Mouse (Mus musculus) hindbrain, embryonic 15.5 days (tissue): ENCODE results near the gene Arhgap24. TPM values are rescaled to one million over a fixed set of nuclear protein-coding genes. Genes with fewer than 3 reads are reported as not detected.
A peak's percentile ranks its signal among the peaks of the same experiment; 100 is the strongest.

Experiments used
- ATAC-seq: fragments of 200-750 bp; cut with Nextera tagmentation; 2 replicates; pipeline ENCODE4 v1.8.0; 2017; ENCODE audit warnings: low read depth, moderate number of reproducible peaks, moderate TSS enrichment; ENCODE audit not compliant: low FRiP score
- H3K27ac ChIP-seq: fragments of 300-500 bp; sonication (generic); replicated peaks from 2 replicates; pipeline ENCODE4 v1.5.1; 2015; ENCODE audit warnings: mild to moderate bottlenecking, inconsistent platforms
- H3K27me3 ChIP-seq: fragments of 300-500 bp; sonication (generic); 2 replicates; pipeline ENCODE4 v1.6.1; 2015; ENCODE audit warnings: control low read depth, inconsistent platforms
- H3K36me3 ChIP-seq: fragments of 300-500 bp; sonication (generic); 2 replicates; pipeline ENCODE4 v1.6.1; 2015; ENCODE audit warnings: control low read depth, inconsistent platforms
- H3K4me1 ChIP-seq: fragments of 300-500 bp; sonication (generic); replicated peaks from 2 replicates; pipeline ENCODE4 v1.6.1; 2015; ENCODE audit warnings: control low read depth, inconsistent platforms
- H3K4me2 ChIP-seq: fragments of 300-500 bp; sonication (generic); 2 replicates; pipeline ENCODE4 v1.6.1; 2015; ENCODE audit warnings: moderate library complexity, mild to moderate bottlenecking, inconsistent platforms
- H3K4me3 ChIP-seq: fragments of 300-500 bp; sonication (generic); 2 replicates; pipeline ENCODE4 v1.5.1; 2015; ENCODE audit warnings: mild to moderate bottlenecking, inconsistent platforms
- H3K9ac ChIP-seq: fragments of 300-500 bp; sonication (generic); 2 replicates; pipeline ENCODE4 v1.6.1; 2015; ENCODE audit warnings: inconsistent platforms
- H3K9me3 ChIP-seq: fragments of 300-500 bp; sonication (generic); 2 replicates; pipeline ENCODE4 v1.6.1; 2016; ENCODE audit warnings: control low read depth, inconsistent platforms
- WGBS: fragments of 180-500 bp; shearing (Covaris S2); methylation state at CpG from one replicate; pipeline ENCODE4 v1.1.7; 2015; 5-methylcytosine and 5-hydroxymethylcytosine counted together
- polyA plus RNA-seq: library from polyadenylated mRNA; unstranded; fragments of >200 nt; fragmentation: Nextera tagmentation; extraction: Ambion mirVana; gene quantifications from 2 replicates; pipeline ENCODE4 v1.2.1, GENCODE M21; 2015

Gene Arhgap24
- polyA plus RNA-seq, 1 experiment from 2014 or later, result 11.5 TPM

DNA sequence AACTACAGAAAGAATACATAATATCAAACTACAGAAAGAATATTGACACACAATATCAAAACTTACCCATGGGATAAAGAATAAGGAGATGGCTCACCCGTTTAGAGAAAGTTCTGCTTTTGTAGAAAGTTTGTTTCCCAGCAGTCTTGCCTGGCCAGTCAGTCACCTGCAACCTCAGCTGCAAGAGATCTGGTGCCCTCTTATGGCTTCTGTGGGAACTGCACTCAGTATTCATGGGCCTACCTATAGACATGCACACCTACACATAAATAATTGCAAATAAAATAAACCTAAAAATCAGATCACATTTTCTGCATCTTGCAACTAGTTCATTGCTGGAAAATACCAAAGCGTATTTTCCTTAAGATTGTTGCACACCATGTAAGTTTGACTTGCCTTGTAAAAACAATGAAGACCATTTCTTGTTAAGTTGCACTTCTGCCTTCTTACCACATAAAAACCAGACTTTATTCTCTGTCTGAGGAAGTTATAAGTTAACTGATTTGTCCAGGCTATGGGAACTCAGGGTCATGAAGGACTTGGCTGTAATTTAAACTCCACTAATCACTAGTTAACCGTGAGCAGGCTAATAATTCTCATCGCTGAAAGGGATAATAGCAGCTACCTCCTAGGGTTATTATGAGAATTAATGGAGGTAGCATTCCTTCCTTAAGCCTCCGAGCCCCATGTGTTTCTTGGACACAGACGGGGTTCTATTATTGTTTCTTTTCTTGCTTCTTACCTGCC is 285.3 kb downstream of the Arhgap24 start:
- no peaks in the 10 kb centered on the region for H3K9me3 ChIP-seq
- no peak overlapping the region for H3K9ac ChIP-seq
- WGBS, result 76% methylated on average over 6 of the region's 6 CpGs
- ATAC-seq, result no peak
- H3K36me3 ChIP-seq, result no peaks in the 10 kb centered on the region
- no peaks in the 10 kb centered on the region for H3K27me3 ChIP-seq
- H3K4me3 ChIP-seq, result no peak overlapping the region
- peaks cover 7% of the 10 kb centered on the region; the same call in 1 of the 2 replicates for H3K4me1 ChIP-seq
- H3K27ac ChIP-seq, result no peak overlapping the region
- no peak overlapping the region for H3K4me2 ChIP-seq

DNA sequence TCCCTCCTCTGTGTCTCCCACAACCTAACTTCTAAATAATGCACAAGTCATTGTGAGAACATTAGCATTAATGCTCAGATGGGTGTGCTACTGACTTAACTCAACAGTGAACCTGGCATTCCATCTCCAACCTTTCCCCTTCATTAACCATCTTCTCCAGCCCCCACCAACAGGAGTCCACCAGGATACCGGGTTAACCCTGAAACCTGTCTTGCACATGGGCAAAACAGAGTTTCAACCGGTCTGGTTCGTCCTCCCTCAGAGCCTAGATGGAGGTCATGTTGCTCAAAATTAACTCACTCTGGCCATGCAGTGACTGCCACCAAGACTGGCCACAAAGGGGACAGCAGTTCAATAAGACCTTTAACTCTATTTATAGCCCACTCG is 285.9 kb downstream of the Arhgap24 start:
- no peak overlapping the region for H3K4me2 ChIP-seq
- 72% methylated on average over 4 of the region's 4 CpGs for WGBS
- H3K9me3 ChIP-seq, result no peaks in the 10 kb centered on the region
- no peaks in the 10 kb centered on the region for H3K27me3 ChIP-seq
- peaks cover 7% of the 10 kb centered on the region; the same call in 1 of the 2 replicates for H3K4me1 ChIP-seq
- H3K27ac ChIP-seq, result no peak overlapping the region
- no peaks in the 10 kb centered on the region for H3K36me3 ChIP-seq
- H3K4me3 ChIP-seq, result no peak overlapping the region
- ATAC-seq, result no peak
- H3K9ac ChIP-seq, result no peak overlapping the region

DNA sequence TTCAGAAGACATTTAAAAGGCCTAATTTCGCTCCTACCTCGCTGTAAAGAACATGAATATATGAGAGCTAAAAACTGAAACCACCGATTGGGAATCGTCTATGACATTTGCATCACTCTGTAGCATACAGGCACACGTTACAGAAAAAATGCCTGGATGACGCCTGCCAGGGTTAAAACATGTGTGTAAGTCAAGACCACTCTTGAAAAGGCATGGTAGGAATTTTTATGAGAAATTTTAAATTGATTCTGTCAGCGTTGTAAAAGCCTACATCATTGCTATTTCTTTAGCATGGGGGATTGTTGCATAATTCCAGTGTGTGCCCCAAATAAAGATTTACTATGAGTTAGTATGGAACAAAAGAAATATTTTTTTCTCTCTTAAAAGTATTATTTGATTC is 286.6 kb downstream of the Arhgap24 start:
- Histone ChIP-seq H3K36me3 (no peaks in the 10 kb centered on the region), H3K4me1 (peaks cover 7% of the 10 kb centered on the region; the same call in 1 of the 2 replicates), H3K9me3 (no peaks in the 10 kb centered on the region), H3K27ac (no peak overlapping the region), H3K4me3 (no peak overlapping the region), H3K27me3 (no peaks in the 10 kb centered on the region), H3K9ac (no peak overlapping the region), H3K4me2 (no peak overlapping the region)
- ATAC-seq, result no peak
- 71% methylated on average over 7 of the region's 7 CpGs for WGBS

DNA sequence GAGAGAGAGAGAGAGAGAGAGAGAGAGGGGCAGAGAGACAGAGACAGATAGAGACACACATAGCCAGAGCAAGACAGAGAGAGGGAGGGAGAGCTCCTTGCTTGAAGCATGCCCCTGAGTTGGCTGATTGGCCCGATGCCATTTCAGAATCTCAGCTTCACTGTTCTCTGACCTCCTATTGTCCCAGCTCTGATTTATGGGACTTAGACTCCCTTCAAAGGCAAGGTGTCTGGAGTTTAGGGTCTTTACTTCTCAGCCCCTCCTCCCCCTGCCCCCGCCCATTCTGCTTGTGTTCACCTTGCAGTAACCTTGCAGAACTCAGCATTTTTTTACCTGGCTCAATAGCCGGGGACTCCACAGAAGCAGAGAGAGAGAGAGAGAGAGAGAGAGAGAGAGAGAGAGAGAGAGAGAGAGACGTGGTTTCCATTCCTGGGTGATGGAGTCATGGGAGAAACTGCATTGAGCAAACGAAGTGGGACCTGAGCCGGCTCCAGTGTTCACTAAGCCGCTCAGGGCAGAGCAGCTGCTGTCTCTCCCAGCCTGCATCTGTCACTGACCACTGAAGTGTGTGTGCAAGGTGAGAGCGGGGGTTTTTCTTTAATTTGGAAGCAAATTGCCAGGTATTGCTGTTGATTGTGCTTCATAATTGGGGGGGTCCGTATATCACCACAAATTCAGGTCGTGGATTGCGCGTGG is 287.3 kb downstream of the Arhgap24 start:
- H3K4me3 ChIP-seq, result no peak overlapping the region
- ATAC-seq, result peak; percentile 71; the same call in 1 of the 2 replicates
- 47% methylated on average over 12 of the region's 12 CpGs for WGBS

DNA sequence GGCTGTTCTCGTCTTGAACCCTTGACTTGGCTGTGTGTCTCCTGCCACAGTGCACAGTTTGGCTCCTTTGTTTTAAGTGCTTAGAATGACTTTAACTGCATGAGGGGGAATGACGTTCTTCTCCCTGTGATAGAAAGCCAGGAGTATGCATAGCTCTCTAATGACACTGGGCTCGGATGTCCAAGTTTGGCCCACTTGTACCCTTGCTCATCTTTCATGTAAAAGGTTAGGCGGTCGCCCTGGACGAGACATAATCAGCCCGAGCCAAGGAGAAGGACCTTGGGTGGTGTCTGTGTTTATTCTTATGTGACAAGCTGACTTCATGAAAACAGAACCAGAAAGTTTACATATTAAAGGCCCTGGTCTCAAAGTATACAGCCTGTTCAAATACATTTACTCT is 289.4 kb downstream of the Arhgap24 start:
- Histone ChIP-seq H3K4me2 (no peak overlapping the region), H3K36me3 (no peaks in the 10 kb centered on the region), H3K27me3 (no peaks in the 10 kb centered on the region), H3K9ac (no peak overlapping the region), H3K4me3 (no peak overlapping the region), H3K4me1 (peaks cover 7% of the 10 kb centered on the region; the same call in 1 of the 2 replicates), H3K27ac (no peak overlapping the region), H3K9me3 (no peaks in the 10 kb centered on the region)
- no peak for ATAC-seq
- WGBS, result 72% methylated on average over 7 of the region's 7 CpGs

More for the DNA sequence above, 287.3 kb downstream of the Arhgap24 start:
- H3K9ac ChIP-seq, result no peak overlapping the region
- H3K4me1 ChIP-seq, result peaks cover 7% of the 10 kb centered on the region; the same call in 1 of the 2 replicates
- no peak overlapping the region for H3K27ac ChIP-seq
- peak overlapping the region; percentile 9 for H3K4me2 ChIP-seq
- no peaks in the 10 kb centered on the region for H3K27me3 ChIP-seq
- H3K9me3 ChIP-seq, result no peaks in the 10 kb centered on the region
- no peaks in the 10 kb centered on the region for H3K36me3 ChIP-seq

DNA sequence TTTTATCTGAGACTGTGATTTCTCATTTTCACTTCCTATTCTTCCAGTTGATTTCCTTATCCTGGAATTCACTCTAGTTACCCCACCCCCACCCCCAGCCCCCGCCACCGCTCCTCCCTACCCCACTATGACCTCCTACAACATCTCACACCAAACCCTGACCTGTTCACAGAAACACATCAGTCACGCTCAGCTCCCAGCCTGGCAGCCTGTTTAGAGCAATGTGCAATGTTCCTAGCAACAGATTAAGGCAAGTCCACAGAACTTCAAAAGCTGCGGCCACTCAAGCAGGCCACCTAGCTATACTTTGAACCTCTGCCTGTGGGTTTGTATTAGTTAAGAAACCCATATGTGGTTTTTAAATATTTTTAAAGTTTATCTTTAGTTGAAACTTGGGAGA is 293.3 kb downstream of the Arhgap24 start:
- ATAC-seq, result no peak
- Histone ChIP-seq H3K36me3 (no peaks in the 10 kb centered on the region), H3K4me1 (no peaks in the 10 kb centered on the region), H3K4me3 (no peak overlapping the region), H3K9ac (no peak overlapping the region), H3K27ac (no peak overlapping the region), H3K27me3 (no peaks in the 10 kb centered on the region), H3K4me2 (no peak overlapping the region), H3K9me3 (no peaks in the 10 kb centered on the region)
- WGBS, result 23% methylated on average over 4 of the region's 4 CpGs

DNA sequence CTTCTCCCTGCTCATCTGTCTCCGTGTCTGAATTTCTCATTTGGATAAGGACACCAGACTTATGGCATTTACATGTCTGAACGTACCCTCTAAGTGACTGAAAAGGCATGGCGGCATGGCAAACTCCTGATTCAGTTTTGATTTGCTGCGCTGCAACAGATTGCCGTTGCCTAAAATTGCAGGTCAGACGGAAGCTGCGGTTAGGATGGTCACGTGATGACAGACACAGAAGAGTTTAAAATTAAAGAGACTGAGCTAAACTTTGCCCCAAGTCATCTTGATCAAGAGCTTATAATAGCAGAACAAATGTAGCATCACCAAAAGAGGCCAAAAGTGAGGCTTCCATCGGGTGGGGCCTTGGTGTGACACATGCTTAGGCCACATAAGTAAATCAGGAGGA is 296.1 kb downstream of the Arhgap24 start:
- 97% methylated on average over 9 of the region's 9 CpGs for WGBS
- Histone ChIP-seq H3K4me2 (no peak overlapping the region), H3K36me3 (no peaks in the 10 kb centered on the region), H3K9ac (no peak overlapping the region), H3K27me3 (no peaks in the 10 kb centered on the region), H3K27ac (no peak overlapping the region), H3K4me3 (no peak overlapping the region), H3K4me1 (no peaks in the 10 kb centered on the region), H3K9me3 (no peaks in the 10 kb centered on the region)
- ATAC-seq, result no peak

DNA sequence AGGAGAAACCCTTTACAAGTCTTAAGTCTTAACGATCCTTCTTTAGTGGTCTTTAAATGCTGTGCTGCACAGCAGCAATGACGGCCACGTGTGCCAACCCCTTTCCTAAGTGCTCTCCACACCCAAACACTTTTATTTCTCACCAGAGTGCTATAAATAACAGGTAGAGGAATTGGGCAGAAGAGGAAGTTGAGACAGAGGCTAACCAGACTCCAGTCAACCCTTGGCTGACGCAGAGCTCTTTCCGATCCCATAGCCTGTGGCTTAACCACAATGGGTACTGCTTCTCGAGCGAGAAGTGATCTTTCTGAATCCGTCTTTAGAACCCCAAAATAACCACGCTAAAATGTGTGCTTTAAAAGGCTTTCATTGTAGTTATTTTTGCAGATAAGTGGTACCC is 296.7 kb downstream of the Arhgap24 start:
- H3K27ac ChIP-seq, result no peak overlapping the region
- 86% methylated on average over 9 of the region's 9 CpGs for WGBS

DNA sequence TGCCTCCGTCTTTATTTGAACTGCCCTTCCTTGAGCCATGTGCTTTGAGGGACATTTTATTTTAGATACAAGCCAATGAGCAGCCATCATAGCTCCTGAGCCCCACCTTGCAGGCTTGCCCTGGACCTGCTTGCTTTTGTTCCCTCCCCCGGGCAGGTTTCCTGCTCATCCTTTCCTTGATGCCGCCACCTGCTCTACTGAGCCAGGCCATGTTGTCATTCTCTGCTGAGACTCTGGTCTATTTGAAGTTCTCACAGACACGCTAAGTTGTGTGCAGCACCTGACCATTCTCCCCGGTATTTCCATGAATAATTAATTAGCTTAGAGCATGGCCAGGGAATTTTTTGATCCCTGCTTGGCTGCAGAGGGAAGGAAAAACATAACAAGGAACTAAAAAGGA is 297.1 kb downstream of the Arhgap24 start:
- WGBS, result 45% methylated on average over 5 of the region's 5 CpGs
- H3K4me1 ChIP-seq, result no peaks in the 10 kb centered on the region
- H3K27ac ChIP-seq, result no peak overlapping the region
- H3K4me3 ChIP-seq, result no peak overlapping the region
- ATAC-seq, result no peak
- no peak overlapping the region for H3K4me2 ChIP-seq
- no peaks in the 10 kb centered on the region for H3K36me3 ChIP-seq
- H3K9ac ChIP-seq, result no peak overlapping the region
- no peaks in the 10 kb centered on the region for H3K27me3 ChIP-seq
- H3K9me3 ChIP-seq, result no peaks in the 10 kb centered on the region

More for the DNA sequence above, 296.7 kb downstream of the Arhgap24 start:
- ATAC-seq, result no peak
- Histone ChIP-seq H3K36me3 (no peaks in the 10 kb centered on the region), H3K4me1 (no peaks in the 10 kb centered on the region), H3K4me2 (no peak overlapping the region), H3K4me3 (no peak overlapping the region), H3K9me3 (no peaks in the 10 kb centered on the region), H3K27me3 (no peaks in the 10 kb centered on the region), H3K9ac (no peak overlapping the region)

DNA sequence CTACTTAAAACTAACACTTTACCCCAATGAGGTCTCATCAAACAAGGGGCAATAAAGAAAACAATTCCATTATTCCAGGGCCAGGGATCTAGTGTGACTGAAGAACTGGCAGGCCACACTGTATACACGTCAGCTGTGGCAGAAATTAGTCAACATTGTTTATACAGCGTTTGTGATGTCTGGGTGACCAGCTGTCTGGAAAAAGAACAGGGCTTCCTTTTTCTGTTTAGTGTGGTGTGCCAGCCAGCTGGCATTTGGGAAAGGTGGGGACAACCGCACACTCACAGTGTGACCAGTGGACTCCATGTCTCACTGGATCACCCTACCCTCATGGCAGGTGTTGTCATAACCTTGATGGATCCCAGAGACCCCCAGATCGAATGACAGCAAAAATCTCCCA is 302.4 kb downstream of the Arhgap24 start:
- H3K4me1 ChIP-seq, result no peaks in the 10 kb centered on the region
- H3K27ac ChIP-seq, result no peak overlapping the region
- H3K27me3 ChIP-seq, result no peaks in the 10 kb centered on the region
- no peaks in the 10 kb centered on the region for H3K9me3 ChIP-seq
- H3K4me3 ChIP-seq, result no peak overlapping the region
- H3K36me3 ChIP-seq, result no peaks in the 10 kb centered on the region
- no peak overlapping the region for H3K9ac ChIP-seq
- H3K4me2 ChIP-seq, result no peak overlapping the region
- ATAC-seq, result no peak
- 56% methylated on average over 4 of the region's 4 CpGs for WGBS

DNA sequence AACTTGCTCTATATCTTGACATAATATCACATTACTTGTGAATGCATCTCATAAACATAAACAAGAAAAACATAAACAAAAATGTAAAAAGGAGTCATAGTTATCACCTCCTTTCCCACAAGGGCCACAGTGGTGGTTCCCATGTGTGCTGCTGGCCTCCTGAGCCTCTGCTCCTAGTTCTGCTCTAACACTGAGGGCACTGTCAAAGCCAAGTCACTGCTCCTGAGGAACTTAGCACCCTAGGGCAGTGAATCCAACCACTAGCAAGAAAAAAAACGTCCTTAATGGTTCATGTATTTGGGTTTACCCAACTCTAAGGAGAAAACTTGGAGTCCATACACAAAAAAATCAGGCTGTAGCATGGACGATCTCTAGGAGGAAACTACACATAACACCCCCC is 304.9 kb downstream of the Arhgap24 start:
- Histone ChIP-seq H3K9me3 (no peaks in the 10 kb centered on the region), H3K27me3 (no peaks in the 10 kb centered on the region), H3K4me1 (peaks cover 6% of the 10 kb centered on the region; the same call in 1 of the 2 replicates), H3K4me2 (no peak overlapping the region), H3K9ac (no peak overlapping the region), H3K27ac (no peak overlapping the region), H3K4me3 (no peak overlapping the region), H3K36me3 (no peaks in the 10 kb centered on the region)
- no peak for ATAC-seq
- 82% methylated on average over 2 of the region's 2 CpGs for WGBS

DNA sequence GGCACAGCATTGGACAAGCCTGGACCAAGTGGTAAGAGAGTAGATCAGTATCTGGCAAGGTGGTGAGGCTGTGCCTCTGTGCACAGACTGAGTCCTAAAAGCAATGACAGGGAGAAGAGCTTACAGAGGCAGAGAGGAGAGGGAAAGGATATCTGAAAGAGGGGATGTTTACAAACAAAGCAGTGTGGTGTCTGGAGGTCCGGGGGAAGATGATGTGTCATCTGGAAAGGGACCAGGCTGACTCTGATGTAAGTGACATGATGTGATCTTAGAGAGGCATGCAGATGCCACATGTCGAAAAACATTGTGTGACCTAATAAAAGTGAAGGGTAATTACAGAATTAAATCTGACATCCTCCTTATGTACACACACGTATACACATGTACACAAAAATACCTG is 307.2 kb downstream of the Arhgap24 start:
- no peaks in the 10 kb centered on the region for H3K9me3 ChIP-seq
- peaks cover 6% of the 10 kb centered on the region; the same call in 1 of the 2 replicates for H3K4me1 ChIP-seq
- 74% methylated on average over 3 of the region's 3 CpGs for WGBS
- H3K36me3 ChIP-seq, result no peaks in the 10 kb centered on the region
- ATAC-seq, result no peak
- H3K4me2 ChIP-seq, result no peak overlapping the region
- no peaks in the 10 kb centered on the region for H3K27me3 ChIP-seq
- no peak overlapping the region for H3K4me3 ChIP-seq
- no peak overlapping the region for H3K9ac ChIP-seq
- no peak overlapping the region for H3K27ac ChIP-seq
